Mouse (Mus musculus) midbrain, postnatal 0 days (tissue): ENCODE results near the gene Ptch2. TPM values are rescaled to one million over a fixed set of nuclear protein-coding genes. Genes with fewer than 3 reads are reported as not detected.
A peak's percentile ranks its signal among the peaks of the same experiment; 100 is the strongest.

ENCODE experiments used
- ATAC-seq: fragments of 200-750 bp; cut with Nextera tagmentation; 2 replicates; pipeline ENCODE4 v1.8.0; 2017; ENCODE audit warnings: moderate number of reproducible peaks, mild to moderate bottlenecking, moderate TSS enrichment, moderate library complexity; ENCODE audit not compliant: low FRiP score
- DNase-seq: peaks from one replicate; pipeline ENCODE4 v3.0.0-alpha.2; 2015; ENCODE audit warnings: low spot score
- H3K27ac ChIP-seq: fragments of 300-500 bp; sonication (generic); 2 replicates; pipeline ENCODE4 v1.5.1; 2014; ENCODE audit warnings: low read depth, mild to moderate bottlenecking, low read length, mixed read lengths
- H3K27me3 ChIP-seq: fragments of 300-500 bp; sonication (generic); 2 replicates; pipeline ENCODE4 v1.6.1; 2014; ENCODE audit warnings: low read length, control low read depth, mixed read lengths; ENCODE audit not compliant: insufficient read depth
- H3K36me3 ChIP-seq: fragments of 300-500 bp; sonication (generic); 2 replicates; pipeline ENCODE4 v1.6.1; 2014; ENCODE audit warnings: low read length, control low read depth, mixed read lengths; ENCODE audit not compliant: insufficient read depth
- H3K4me1 ChIP-seq: fragments of 300-500 bp; sonication (generic); 2 replicates; pipeline ENCODE4 v1.6.1; 2014; ENCODE audit warnings: mild to moderate bottlenecking, control low read depth, antibody characterized with exemption, low read length, mixed read lengths; ENCODE audit not compliant: insufficient read depth
- H3K4me2 ChIP-seq: fragments of 300-500 bp; sonication (generic); 2 replicates; pipeline ENCODE4 v1.6.1; 2014; ENCODE audit warnings: low read depth, mild to moderate bottlenecking, low read length, mixed read lengths; ENCODE audit not compliant: poor library complexity, severe bottlenecking
- H3K4me3 ChIP-seq: fragments of 300-500 bp; sonication (generic); 2 replicates; pipeline ENCODE4 v1.5.1; 2014; ENCODE audit warnings: low read depth, mild to moderate bottlenecking, low read length, moderate library complexity
- H3K9ac ChIP-seq: fragments of 300-500 bp; sonication (generic); replicated peaks from 2 replicates; pipeline ENCODE4 v1.6.1; 2014; ENCODE audit warnings: mild to moderate bottlenecking, low read length, moderate library complexity, mixed read lengths; ENCODE audit not compliant: poor library complexity, severe bottlenecking
- H3K9me3 ChIP-seq: fragments of 300-500 bp; sonication (generic); 2 replicates; pipeline ENCODE4 v1.6.1; 2016; ENCODE audit warnings: low read length, control low read depth
- CTCF ChIP-seq: IDR thresholded peaks from 2 replicates; pipeline ENCODE4 v1.5.1; 2016; ENCODE audit warnings: antibody characterized with exemption, mild to moderate bottlenecking
- WGBS: fragments of 180-500 bp; shearing (Covaris S2); extraction: QIAGEN DNeasy Blood & Tissue Kit; methylation state at CpG from one replicate; pipeline ENCODE4 v1.1.7; 2014; 5-methylcytosine and 5-hydroxymethylcytosine counted together
- polyA plus RNA-seq: library from polyadenylated mRNA; unstranded; fragments of >200 nt; fragmentation: Nextera tagmentation; extraction: Ambion mirVana; gene quantifications from 2 replicates; pipeline ENCODE4 v1.2.1, GENCODE M21; 2015
- total RNA-seq: library from RNA; depleted of rRNA; stranded (reverse); fragments of >200 nt; gene quantifications from 2 replicates; pipeline ENCODE4 v1.2.3, GENCODE M21; 2014

The Ptch2 gene
- total and polyA plus RNA-seq, 2 experiments from 2014 or later, result 3.7 to 12.2 TPM

DNA sequence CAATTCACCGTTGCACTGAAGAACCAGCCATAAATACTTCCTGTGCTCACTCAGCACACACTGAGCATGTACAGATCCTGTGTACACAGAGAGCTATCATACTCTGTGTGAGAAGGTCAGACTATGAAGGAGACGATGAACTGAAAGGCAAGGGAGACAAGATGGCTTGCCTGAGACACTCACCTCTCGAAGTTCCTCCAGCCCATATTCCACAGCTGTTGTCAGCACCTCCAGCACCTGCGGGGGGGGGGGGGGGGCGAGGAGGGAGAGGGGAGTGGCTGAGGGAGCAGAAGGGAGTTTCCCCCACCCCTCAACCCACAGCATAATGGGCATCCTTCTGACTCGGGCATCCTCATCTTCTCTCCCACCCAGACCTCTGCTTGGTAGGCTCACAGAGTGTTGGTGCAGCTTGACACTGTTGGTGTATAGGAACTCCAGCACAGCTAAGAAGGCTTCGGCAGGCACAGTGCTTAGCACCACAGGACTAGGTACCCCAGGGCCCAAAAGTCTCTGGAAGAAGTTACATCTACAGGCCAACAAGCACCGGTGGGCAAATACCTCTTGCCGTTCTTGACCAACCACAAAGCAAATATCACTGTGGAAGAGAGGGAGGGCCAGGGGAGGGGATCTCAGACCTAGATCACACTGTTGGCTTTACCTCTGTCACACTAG lies 27.8 kb downstream of the Ptch2 start:
- H3K4me3 ChIP-seq, result no peak overlapping the region
- ATAC-seq, result no peak

DNA sequence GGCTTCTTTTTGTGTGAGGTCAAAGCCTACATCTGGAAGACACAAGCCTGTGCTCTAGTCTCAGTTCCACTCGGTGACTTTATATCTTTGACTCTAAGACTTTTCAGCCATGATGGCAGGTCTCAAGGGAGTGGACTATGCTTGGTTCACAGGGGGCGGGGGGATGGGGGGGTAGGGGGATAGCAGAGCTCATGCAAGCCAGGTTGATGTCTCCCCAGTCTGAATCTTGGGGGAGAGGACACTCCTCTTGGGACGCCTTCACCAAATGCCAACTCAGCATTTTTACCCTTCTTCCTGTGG lies 28.3 kb downstream of the Ptch2 start:
- Histone ChIP-seq H3K27ac (no peak overlapping the region), H3K4me1 (peaks cover 7% of the 10 kb centered on the region; the same call in 1 of the 2 replicates), H3K9ac (no peak overlapping the region), H3K4me2 (no peak overlapping the region), H3K36me3 (peaks cover 15% of the 10 kb centered on the region), H3K27me3 (no peaks in the 10 kb centered on the region), H3K4me3 (no peak overlapping the region), H3K9me3 (no peaks in the 10 kb centered on the region)
- no peak for TF ChIP-seq CTCF
- 97% methylated on average over 3 of the region's 3 CpGs for WGBS
- no peak for DNase-seq
- ATAC-seq, result no peak

More for the DNA sequence above, 27.8 kb downstream of the Ptch2 start:
- no peak for DNase-seq
- Histone ChIP-seq H3K27me3 (no peaks in the 10 kb centered on the region), H3K9me3 (no peaks in the 10 kb centered on the region), H3K4me1 (peaks cover 7% of the 10 kb centered on the region; the same call in 1 of the 2 replicates), H3K27ac (no peak overlapping the region), H3K36me3 (peaks cover 10% of the 10 kb centered on the region), H3K4me2 (no peak overlapping the region), H3K9ac (no peak overlapping the region)
- TF ChIP-seq CTCF, result no peak
- 87% methylated on average over 7 of the region's 9 CpGs for WGBS

DNA sequence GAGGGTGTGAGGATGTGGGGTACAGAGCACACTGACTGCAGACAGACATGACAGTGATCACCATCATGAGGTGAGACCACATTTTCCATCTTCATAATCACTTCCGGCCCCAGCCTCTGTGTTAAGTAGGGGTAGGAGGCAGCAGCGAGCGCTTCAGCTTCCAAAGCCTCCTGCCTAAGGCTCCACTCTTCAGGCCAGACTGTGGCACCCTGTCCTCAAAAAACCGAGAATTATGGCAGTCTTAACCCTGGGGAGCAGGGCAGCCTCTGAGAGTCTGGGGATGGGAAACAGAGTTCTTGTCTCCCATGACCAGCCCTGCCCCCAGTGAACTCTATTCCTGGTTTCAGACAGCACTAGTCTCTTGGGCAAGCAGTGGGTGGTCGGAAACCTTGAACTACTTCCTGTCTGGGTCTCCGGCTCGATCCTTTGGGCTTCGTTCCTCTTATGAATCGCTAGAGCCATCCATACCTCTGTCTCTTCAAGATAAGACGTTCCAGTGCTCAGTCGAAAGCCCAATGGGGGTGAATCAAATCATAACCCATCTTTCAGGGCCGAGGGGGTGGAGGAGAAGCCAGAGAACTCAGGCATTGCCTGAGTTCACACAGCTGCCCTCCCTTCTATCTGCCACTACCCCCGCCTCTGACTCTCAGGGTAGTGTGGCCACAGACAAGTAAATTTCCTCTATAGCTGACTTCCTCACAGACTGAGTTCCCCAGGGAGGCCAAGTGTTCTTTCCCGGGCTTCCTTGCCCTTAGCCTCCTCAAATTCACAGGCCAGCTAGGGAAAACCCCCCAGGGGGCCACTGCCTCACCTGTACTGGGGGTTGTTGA lies 28.9 kb downstream of the Ptch2 start:
- H3K4me2 ChIP-seq, result no peak overlapping the region
- DNase-seq (no peak), ATAC-seq (no peak)
- WGBS, result 73% methylated on average over 14 of the region's 14 CpGs
- peaks cover 7% of the 10 kb centered on the region; the same call in 1 of the 2 replicates for H3K4me1 ChIP-seq
- no peak for TF ChIP-seq CTCF
- no peaks in the 10 kb centered on the region for H3K9me3 ChIP-seq
- peak overlapping the region; percentile 54; the same call in 1 of the 2 replicates for H3K9ac ChIP-seq
- no peaks in the 10 kb centered on the region for H3K27me3 ChIP-seq
- H3K36me3 ChIP-seq, result peaks cover 17% of the 10 kb centered on the region
- no peak overlapping the region for H3K4me3 ChIP-seq
- H3K27ac ChIP-seq, result peak overlapping the region; percentile 77

DNA sequence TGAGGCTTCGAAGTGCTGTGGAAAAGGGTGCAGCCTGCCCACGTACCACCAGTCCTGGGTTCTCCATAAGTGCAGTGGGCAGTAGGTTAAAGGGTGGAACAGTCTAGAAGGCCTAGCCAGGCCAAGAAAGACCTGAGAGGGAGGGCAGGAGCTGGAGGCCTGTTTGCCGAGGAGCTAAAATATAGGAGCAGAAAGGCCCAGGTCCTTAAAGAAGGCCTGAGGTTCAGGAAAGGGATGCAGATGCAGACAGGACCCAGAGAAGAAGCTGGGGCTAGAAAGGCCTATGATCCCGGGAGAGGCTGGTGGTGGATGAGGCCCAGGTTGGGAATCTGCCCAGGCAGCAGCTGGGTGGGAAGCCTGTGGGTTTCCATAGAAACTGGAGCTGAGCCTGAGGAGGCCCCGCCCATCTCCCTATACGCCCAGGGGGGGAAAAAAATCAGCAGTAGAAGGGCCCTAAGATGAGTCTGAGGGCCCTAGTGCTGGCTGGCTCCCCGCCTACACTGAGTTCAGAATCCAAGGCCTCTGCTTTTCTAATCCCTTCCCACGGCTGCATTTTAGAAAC lies 29.6 kb downstream of the Ptch2 start, which contains the start of gene Btbd19:
TSS of gene Btbd19 (minus strand) at position 378 of the 562 bp plus-strand sequence.
- Histone ChIP-seq H3K9me3 (no peaks in the 10 kb centered on the region), H3K27ac (peak within 1 kb of the TSS; percentile 77), H3K36me3 (peaks cover 23% of the 10 kb centered on the region), H3K4me1 (peaks cover 7% of the 10 kb centered on the region; the same call in 1 of the 2 replicates), H3K27me3 (no peaks in the 10 kb centered on the region), H3K4me2 (no peak within 1 kb of the TSS), H3K4me3 (no peak within 1 kb of the TSS), H3K9ac (peak within 1 kb of the TSS; percentile 54)
- no peak for TF ChIP-seq CTCF
- peak; percentile 82 for DNase-seq
- WGBS, result 31% methylated on average over 8 of the region's 8 CpGs
- ATAC-seq, result peak; percentile 18; the same call in 1 of the 2 replicates

DNA sequence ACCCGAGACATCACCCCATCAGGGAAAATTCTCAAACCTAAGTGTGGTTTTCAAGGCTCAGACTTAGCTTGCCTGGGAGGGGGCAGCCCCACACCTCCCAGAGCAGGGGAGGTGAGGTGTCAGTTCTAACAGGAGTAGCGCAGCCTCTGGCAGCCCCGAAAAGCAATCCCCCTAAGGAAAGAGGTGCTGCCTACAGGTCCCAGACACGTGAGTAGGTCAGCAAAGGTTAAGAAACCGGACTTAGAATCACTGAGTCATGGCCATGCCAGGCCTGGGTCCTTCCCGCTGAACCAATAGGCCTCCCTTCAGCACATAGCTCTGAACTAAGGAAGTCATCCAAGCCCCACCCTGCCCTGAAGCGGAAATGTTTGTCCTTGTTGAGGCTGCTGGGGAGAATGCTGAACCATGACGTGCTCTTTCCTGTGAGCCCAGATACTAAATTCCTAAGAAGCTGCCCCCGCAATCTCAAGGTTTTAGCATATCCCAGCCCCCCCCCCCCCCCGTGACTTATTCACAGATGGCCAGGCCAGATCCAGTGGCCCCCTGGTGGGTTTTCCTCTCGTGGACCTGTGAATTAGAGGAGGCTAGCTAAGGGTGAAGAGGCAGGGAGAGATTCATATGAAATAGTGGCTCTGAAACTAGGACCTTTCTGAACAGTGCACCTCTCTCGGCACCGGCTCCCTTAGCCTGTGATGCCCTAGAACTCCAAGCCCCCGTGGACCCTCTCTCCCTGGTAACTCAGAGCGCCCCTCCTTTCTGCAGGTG lies 30.2 kb downstream of the Ptch2 start:
- peak overlapping the region; percentile 77 for H3K27ac ChIP-seq
- ATAC-seq (no peak), DNase-seq (peak; percentile 38)
- no peaks in the 10 kb centered on the region for H3K27me3 ChIP-seq
- WGBS, result 47% methylated on average over 15 of the region's 15 CpGs
- H3K4me2 ChIP-seq, result no peak overlapping the region
- no peaks in the 10 kb centered on the region for H3K9me3 ChIP-seq
- H3K4me3 ChIP-seq, result no peak overlapping the region
- peaks cover 28% of the 10 kb centered on the region for H3K36me3 ChIP-seq
- TF ChIP-seq CTCF, result no peak
- peaks cover 7% of the 10 kb centered on the region; the same call in 1 of the 2 replicates for H3K4me1 ChIP-seq
- H3K9ac ChIP-seq, result peak overlapping the region; percentile 54; the same call in 1 of the 2 replicates
